Mouse (Mus musculus): ENCODE data around the gene Grid2.

GRCm38 (mm10) chr6:64616843-64617242 lies 1361.2 kb downstream of the Grid2 start:
- TF ChIP-seq GATA1 (IDR thresholded peaks at IDR 0.05; ENCODE audit: low read length) (no peak), TAL1 (IDR thresholded peaks at IDR 0.05; ENCODE audit: low read length) (no peak)

Data from erythroblast, embryonic 14.5 days (primary cell).